Mouse (Mus musculus): ENCODE data around the gene Hist1h4h. TPM values are rescaled to one million over a fixed set of nuclear protein-coding genes. Genes with fewer than 3 reads are reported as not detected.
A peak's percentile ranks its signal among the peaks of the same experiment; 100 is the strongest.

The Hist1h4h gene
- total and polyA plus RNA-seq, 3 experiments, result 9.9 to 5,753 TPM; not detected in 1

- DNase-seq (ENCODE audit: low read depth, low spot score), result no peak
- Histone ChIP-seq H3K9ac (ENCODE audit: control insufficient read depth, low read depth, low read length, poor library complexity, severe bottlenecking) (peak overlapping the region; percentile 19), H3K79me2 (ENCODE audit: control insufficient read depth, insufficient read depth, low read length, poor library complexity) (no peaks in the 10 kb centered on the region), H3K27ac (ENCODE audit: control insufficient read depth, low read depth, low read length) (no peak overlapping the region), H3K36me3 (ENCODE audit: control insufficient read depth in 1 of 2, insufficient read depth in 2 of 2, low read length in 2 of 2) (peaks cover 0 to 18% of the 10 kb centered on the region in 2 experiments; a peak in 2 of 4 replicates), H3K4me3 (ENCODE audit: control insufficient read depth in 1 of 2, insufficient read depth in 1 of 2, low read depth in 2 of 2, low read length in 2 of 2) (peak overlapping the region; percentile 56 to 68), H3K9me3 (replicated peaks; ENCODE audit: insufficient read depth, low read length) (no peaks in the 10 kb centered on the region), H3K4me1 (ENCODE audit: control insufficient read depth in 1 of 2, insufficient read depth in 2 of 2, low read length in 2 of 2) (peaks cover 0 to 9% of the 10 kb centered on the region in 2 experiments; a peak in 1 of 4 replicates), H3K27me3 (ENCODE audit: control insufficient read depth in 1 of 2, insufficient read depth in 2 of 2, low read length in 2 of 2) (no peaks in the 10 kb centered on the region)
- no peak for TF ChIP-seq MAFK (IDR thresholded peaks at IDR 0.05; ENCODE audit: borderline replicate concordance, low read depth, low read length)
- TF ChIP-seq TBP (IDR thresholded peaks at IDR 0.05; ENCODE audit: low read depth, low read length), result peak; percentile 99
Measured at GRCm38 (mm10) chr13:23499943-23500342, 30.9 kb upstream of the Hist1h4h start.

- peak overlapping the region; percentile 53; the same call in 1 of the 2 replicates for H3K9ac ChIP-seq (ENCODE audit: control insufficient read depth, low read depth, low read length, poor library complexity, severe bottlenecking)
- H3K9me3 ChIP-seq (replicated peaks; ENCODE audit: insufficient read depth, low read length), result no peaks in the 10 kb centered on the region
- peak; percentile 62 for TF ChIP-seq GATA1 (IDR thresholded peaks at IDR 0.05; ENCODE audit: low read depth, low read length)
- TF ChIP-seq TBP (IDR thresholded peaks at IDR 0.05; ENCODE audit: low read depth, low read length), result peak; percentile 99
- TF ChIP-seq NRF1 (IDR thresholded peaks at IDR 0.05; ENCODE audit: insufficient read depth, low read depth, low read length, poor library complexity, severe bottlenecking), result no peak
- peak; percentile 88 for DNase-seq (ENCODE audit: low read depth, low spot score)
- H3K27me3 ChIP-seq (ENCODE audit: control insufficient read depth in 1 of 2, insufficient read depth in 2 of 2, low read length in 2 of 2), result no peaks in the 10 kb centered on the region
- H3K4me3 ChIP-seq (ENCODE audit: control insufficient read depth in 1 of 2, insufficient read depth in 1 of 2, low read depth in 2 of 2, low read length in 2 of 2), result peak overlapping the region in 1 of 2 experiments; percentile 66; a peak in 2 of 4 replicates
- H3K79me2 ChIP-seq (ENCODE audit: control insufficient read depth, insufficient read depth, low read length, poor library complexity), result no peaks in the 10 kb centered on the region
- peaks cover 0 to 13% of the 10 kb centered on the region in 2 experiments; a peak in 1 of 4 replicates for H3K4me1 ChIP-seq (ENCODE audit: control insufficient read depth in 1 of 2, insufficient read depth in 2 of 2, low read length in 2 of 2)
- H3K27ac ChIP-seq (ENCODE audit: control insufficient read depth, low read depth, low read length), result no peak overlapping the region
- H3K36me3 ChIP-seq (ENCODE audit: control insufficient read depth in 1 of 2, insufficient read depth in 2 of 2, low read length in 2 of 2), result peaks cover 0 to 18% of the 10 kb centered on the region in 2 experiments; a peak in 2 of 4 replicates
Measured at GRCm38 (mm10) chr13:23500424-23501200, 30.2 kb upstream of the Hist1h4h start.

GRCm38 (mm10) chr13:23501511-23501910 is 29.3 kb upstream of the Hist1h4h start:
- Histone ChIP-seq H3K27me3 (ENCODE audit: control insufficient read depth in 1 of 2, insufficient read depth in 2 of 2, low read length in 2 of 2) (no peaks in the 10 kb centered on the region), H3K36me3 (ENCODE audit: control insufficient read depth in 1 of 2, insufficient read depth in 2 of 2, low read length in 2 of 2) (peaks cover 0 to 18% of the 10 kb centered on the region in 2 experiments; a peak in 2 of 4 replicates), H3K4me1 (ENCODE audit: control insufficient read depth in 1 of 2, insufficient read depth in 2 of 2, low read length in 2 of 2) (peaks cover 0 to 13% of the 10 kb centered on the region in 2 experiments; a peak in 1 of 4 replicates), H3K27ac (ENCODE audit: control insufficient read depth, low read depth, low read length) (no peak overlapping the region), H3K79me2 (ENCODE audit: control insufficient read depth, insufficient read depth, low read length, poor library complexity) (no peaks in the 10 kb centered on the region), H3K9me3 (replicated peaks; ENCODE audit: insufficient read depth, low read length) (no peaks in the 10 kb centered on the region), H3K9ac (ENCODE audit: control insufficient read depth, low read depth, low read length, poor library complexity, severe bottlenecking) (peak overlapping the region; percentile 53), H3K4me3 (ENCODE audit: control insufficient read depth in 1 of 2, insufficient read depth in 1 of 2, low read depth in 2 of 2, low read length in 2 of 2) (peak overlapping the region; percentile 62 to 66)
- peak; percentile 61 for DNase-seq (ENCODE audit: low read depth, low spot score)
- TF ChIP-seq MEF2A (IDR thresholded peaks at IDR 0.05; ENCODE audit: extremely low read depth, insufficient replicate concordance, low read depth, low read length, poor library complexity, severe bottlenecking), result no peak
- TF ChIP-seq TBP (IDR thresholded peaks at IDR 0.05; ENCODE audit: low read depth, low read length), result peak; percentile 2; the same call in 1 of the 2 replicates
